Comparison of ENCODE assay signal across 8 mouse cellular contexts in genomic region chr5:123524393-123524750, GRCm38 (mm10). TPM values are rescaled to one million over a fixed set of nuclear protein-coding genes. Genes with fewer than 3 reads are reported as not detected.
DNase-seq lines count a peak whose midpoint lies in the region; ATAC-seq and TF ChIP-seq lines count a peak whose summit lies in the region.

No protein-coding gene starts in this region.

- peak; percentile 97 for ATAC-seq in limb, embryonic 13.5 days (ENCODE audit: low FRiP score, low read depth)
- ATAC-seq in neutrophil, adult 5-6 weeks (ENCODE audit: extremely low read depth, insufficient number of reproducible peaks, low FRiP score, poor library complexity, severe bottlenecking), result peak; percentile 51

- DNase-seq in cerebellum, adult 2 months, result no peak
- DNase-seq in cerebellum, postnatal 10 days, result no peak
- no peak for DNase-seq in testis, postnatal 10 days (ENCODE audit: low spot score)
- DNase-seq in ovary, adult 18-20 months (ENCODE audit: low spot score), result no peak
- no peak for DNase-seq in adipocyte (ENCODE audit: low spot score)

- no peaks in the 10 kb centered on the region for H3K27me3 ChIP-seq in cerebellum, adult 2 months (ENCODE audit: control insufficient read depth, insufficient read depth, low read length)
- H3K27me3 ChIP-seq in testis, adult 2 months (ENCODE audit: control insufficient read depth, insufficient read depth, low read length), result no peaks in the 10 kb centered on the region
- H3K27me3 ChIP-seq in limb, embryonic 13.5 days, result no peaks in the 10 kb centered on the region

- H3K4me3 ChIP-seq in cerebellum, adult 2 months (replicated peaks; ENCODE audit: insufficient read depth, low read depth, low read length), result peak overlapping the region; percentile 72
- peak overlapping the region; percentile 96 for H3K4me3 ChIP-seq in testis, adult 2 months (ENCODE audit: control insufficient read depth, low read depth, low read length)
- H3K4me3 ChIP-seq in limb, embryonic 13.5 days, result peak overlapping the region; percentile 87

- WGBS in cerebellum, adult 2 months, result 2% methylated on average over 27 of the region's 27 CpGs
- under 1% methylated on average over 25 of the region's 27 CpGs for WGBS in limb, embryonic 13.5 days

- TF ChIP-seq CTCF in cerebellum, adult 2 months (IDR thresholded peaks at IDR 0.05; ENCODE audit: borderline replicate concordance, insufficient read depth, low read depth, low read length), result no peak
- TF ChIP-seq CTCF in testis, adult 2 months (IDR thresholded peaks at IDR 0.05; ENCODE audit: control insufficient read depth, insufficient read depth, insufficient replicate concordance, low read depth, low read length), result peak; percentile 22; the same call in 1 of the 2 replicates

- H3K9me3 ChIP-seq in limb, embryonic 13.5 days, result no peaks in the 10 kb centered on the region

- no peak overlapping the region for H3K27ac ChIP-seq in cerebellum, adult 2 months (ENCODE audit: insufficient read depth, low read length)
- H3K27ac ChIP-seq in testis, adult 2 months (ENCODE audit: control insufficient read depth, insufficient read depth, low read depth, low read length), result peak overlapping the region; percentile 94
- H3K27ac ChIP-seq in limb, embryonic 13.5 days, result no peak overlapping the region

- peaks cover 3% of the 10 kb centered on the region for H3K36me3 ChIP-seq in testis, adult 2 months (ENCODE audit: control insufficient read depth, insufficient read depth, low read length)
- peaks cover 24% of the 10 kb centered on the region for H3K36me3 ChIP-seq in limb, embryonic 13.5 days

- H3K9ac ChIP-seq in limb, embryonic 13.5 days, result peak overlapping the region; percentile 82; the same call in 1 of the 2 replicates

- peak overlapping the region; percentile 96 for H3K4me2 ChIP-seq in limb, embryonic 13.5 days (replicated peaks)

- TF ChIP-seq POLR2A in cerebellum, adult 2 months (IDR thresholded peaks at IDR 0.05; ENCODE audit: borderline replicate concordance, insufficient read depth, low read length), result no peak
- peak; percentile 10; the same call in 1 of the 2 replicates for TF ChIP-seq POLR2A in testis, adult 2 months (IDR thresholded peaks at IDR 0.05; ENCODE audit: control insufficient read depth, low read depth, low read length)

- no peaks in the 10 kb centered on the region for H3K4me1 ChIP-seq in cerebellum, adult 2 months (ENCODE audit: control insufficient read depth, insufficient read depth, low read length)
- peaks cover 7% of the 10 kb centered on the region for H3K4me1 ChIP-seq in testis, adult 2 months (ENCODE audit: control insufficient read depth, insufficient read depth, low read length)
- H3K4me1 ChIP-seq in limb, embryonic 13.5 days, result peaks cover 36% of the 10 kb centered on the region

RNA-seq across cellular contexts. Expression of gene Diablo, which starts 0.4 kb away (rescaled TPM):
- 76.3 and 77.9 TPM in 2 replicates for polyA plus RNA-seq in cerebellum, adult 2 months (2012; rRNA removed)
- 325 and 367 TPM in 2 replicates for polyA plus RNA-seq in testis, adult 2 months (2012; rRNA removed)
- polyA plus RNA-seq in limb, embryonic 13.5 days (2015; fragmentation: Nextera tagmentation; extraction: Ambion mirVana), result 115 and 118 TPM in 2 replicates
- total RNA-seq in neutrophil, adult 5-6 weeks (2017), result 34.1 and 41.3 TPM in 2 replicates

RNA-seq across cellular contexts. Expression of gene Gm49027, which starts 0.9 kb away (rescaled TPM):
- 5.6 and 6.2 TPM in 2 replicates for polyA plus RNA-seq in cerebellum, adult 2 months (2012; rRNA removed)
- 5.1 and 5.2 TPM in 2 replicates for polyA plus RNA-seq in testis, adult 2 months (2012; rRNA removed)
- 0.45 TPM in 1 of 2 replicates, not detected in the other for polyA plus RNA-seq in limb, embryonic 13.5 days (2015; fragmentation: Nextera tagmentation; extraction: Ambion mirVana)
- total RNA-seq in neutrophil, adult 5-6 weeks (2017), result not detected in 2 replicates

RNA-seq across cellular contexts. Expression of gene B3gnt4, which starts 14.1 kb away (rescaled TPM):
- 0.90 and 1.0 TPM in 2 replicates for polyA plus RNA-seq in cerebellum, adult 2 months (2012; rRNA removed)
- 19.2 and 19.5 TPM in 2 replicates for polyA plus RNA-seq in testis, adult 2 months (2012; rRNA removed)
- 0.50 and 1.4 TPM in 2 replicates for polyA plus RNA-seq in limb, embryonic 13.5 days (2015; fragmentation: Nextera tagmentation; extraction: Ambion mirVana)
- total RNA-seq in neutrophil, adult 5-6 weeks (2017), result not detected in 2 replicates

RNA-seq across cellular contexts. Expression of gene Il31, which starts 35.1 kb away (rescaled TPM):
- not detected in 2 replicates for polyA plus RNA-seq in cerebellum, adult 2 months (2012; rRNA removed)
- polyA plus RNA-seq in testis, adult 2 months (2012; rRNA removed), result 28.7 and 29.8 TPM in 2 replicates
- not detected in 2 replicates for polyA plus RNA-seq in limb, embryonic 13.5 days (2015; fragmentation: Nextera tagmentation; extraction: Ambion mirVana)
- not detected in 2 replicates for total RNA-seq in neutrophil, adult 5-6 weeks (2017)

RNA-seq across cellular contexts. Expression of gene Lrrc43, which starts 35.3 kb away (rescaled TPM):
- 0.07 and 0.40 TPM in 2 replicates for polyA plus RNA-seq in cerebellum, adult 2 months (2012; rRNA removed)
- 129 and 131 TPM in 2 replicates for polyA plus RNA-seq in testis, adult 2 months (2012; rRNA removed)
- polyA plus RNA-seq in limb, embryonic 13.5 days (2015; fragmentation: Nextera tagmentation; extraction: Ambion mirVana), result not detected in 2 replicates
- total RNA-seq in neutrophil, adult 5-6 weeks (2017), result not detected in 2 replicates
